Mouse (Mus musculus) urinary bladder, postnatal 14 days (tissue): Measurements from ENCODE around the gene Ptprg.
"Not testable (repeated sequence)": the region's sequence is repeated elsewhere in the genome, so short reads cannot be mapped to it uniquely, and the experiment has no call there.

Experiments used
- DNase-seq: peaks from one replicate; pipeline ENCODE4 v3.0.0; 2021; ENCODE audit warnings: low spot score

Ptprg gene

DNA sequence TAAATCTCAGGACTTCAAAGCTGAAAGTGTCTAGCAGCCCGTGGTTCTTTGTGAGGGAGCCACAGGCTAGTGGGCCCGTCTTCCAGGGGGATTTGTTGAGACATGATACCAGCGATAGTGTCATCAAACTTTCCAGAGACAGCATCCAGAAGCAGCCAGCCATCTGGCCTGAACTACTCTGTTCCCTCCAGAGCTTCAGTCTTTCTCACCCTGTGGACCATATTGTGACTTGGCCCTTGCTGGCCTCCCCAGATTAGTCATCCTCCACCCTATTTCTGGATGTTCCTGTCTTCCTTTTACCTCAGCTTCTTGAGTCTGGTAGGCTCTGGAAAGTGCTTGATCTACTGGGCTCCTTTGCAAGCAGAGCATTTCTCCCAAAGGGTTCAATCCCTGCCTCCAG is 333.1 kb downstream of the Ptprg start:
- no peak for DNase-seq

DNA sequence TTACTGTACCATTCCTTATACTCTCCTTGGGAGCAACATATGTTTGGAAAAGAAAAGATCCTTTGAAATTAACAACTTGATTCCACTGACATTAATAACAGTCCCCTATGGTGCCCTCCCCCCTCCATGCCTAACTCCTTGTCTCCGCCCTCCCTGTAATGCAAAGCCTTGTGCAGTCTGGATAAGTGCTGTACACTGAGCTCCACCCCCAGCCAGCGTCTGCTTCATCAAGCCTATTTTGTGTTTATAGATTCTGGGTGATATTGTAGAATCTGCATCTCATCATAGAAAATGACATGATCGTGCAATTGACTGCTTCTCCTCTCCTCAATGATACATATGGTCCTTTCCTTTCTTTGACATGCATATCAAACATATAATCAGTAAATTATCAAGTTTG is 337.6 kb downstream of the Ptprg start:
- DNase-seq, result no peak

DNA sequence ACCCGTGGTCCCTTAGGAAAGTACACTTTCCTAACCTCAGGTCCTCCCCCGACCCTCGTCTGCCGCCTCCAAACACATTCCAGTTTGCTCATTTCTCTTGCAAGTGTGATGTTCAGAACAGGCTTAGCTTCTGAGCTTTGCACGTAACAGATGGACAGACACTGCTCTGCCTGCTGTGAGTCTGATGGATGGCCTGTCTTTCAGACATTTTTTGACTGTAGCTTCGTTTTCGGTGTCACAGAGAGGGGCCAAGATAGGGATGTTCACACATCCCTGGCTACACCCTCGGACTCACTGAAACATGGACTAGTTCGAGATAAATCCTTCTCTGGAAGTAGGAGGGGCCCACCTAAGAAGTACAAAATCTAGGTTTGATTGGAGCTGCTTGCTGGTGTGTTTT is 339.3 kb downstream of the Ptprg start:
- DNase-seq, result no peak

DNA sequence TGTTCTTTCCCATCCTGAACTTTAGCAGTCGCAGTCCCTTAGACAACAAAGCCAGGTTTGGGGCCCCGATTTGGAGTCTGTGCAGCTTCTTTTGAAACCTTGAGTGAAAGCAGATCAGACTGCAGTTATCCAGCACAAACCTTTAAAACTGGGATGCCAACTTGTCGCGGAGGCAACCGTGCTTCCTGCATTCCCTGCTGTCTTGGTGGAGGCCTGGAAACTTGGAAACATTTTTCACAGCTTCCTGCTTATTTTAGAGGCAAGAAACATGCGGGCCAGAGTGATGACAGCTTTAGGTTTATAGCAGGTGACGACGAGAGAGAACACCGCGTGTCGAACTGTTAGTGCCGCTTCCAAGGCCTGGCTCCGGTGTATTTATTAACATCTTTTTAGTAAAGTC is 342.2 kb downstream of the Ptprg start:
- no peak for DNase-seq

DNA sequence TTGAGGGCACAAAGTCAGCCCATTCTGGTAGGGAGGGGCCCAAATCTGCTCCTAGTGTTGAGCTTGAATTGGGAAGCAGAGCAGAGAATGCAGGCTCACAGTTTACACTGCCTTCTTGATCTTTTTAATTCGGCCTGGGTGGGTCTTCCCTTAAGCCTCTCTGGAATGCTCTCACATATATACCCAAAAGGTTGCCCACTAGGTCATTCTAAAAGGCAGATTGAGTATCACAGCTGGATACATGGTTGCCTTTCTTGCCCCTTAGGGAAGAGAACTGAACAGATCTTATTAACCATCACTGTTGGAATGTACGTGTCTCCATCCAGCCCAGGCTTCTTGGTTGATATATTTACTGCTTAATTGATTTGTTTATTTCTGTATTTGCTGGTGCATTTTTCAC is 349.5 kb downstream of the Ptprg start:
- no peak for DNase-seq

DNA sequence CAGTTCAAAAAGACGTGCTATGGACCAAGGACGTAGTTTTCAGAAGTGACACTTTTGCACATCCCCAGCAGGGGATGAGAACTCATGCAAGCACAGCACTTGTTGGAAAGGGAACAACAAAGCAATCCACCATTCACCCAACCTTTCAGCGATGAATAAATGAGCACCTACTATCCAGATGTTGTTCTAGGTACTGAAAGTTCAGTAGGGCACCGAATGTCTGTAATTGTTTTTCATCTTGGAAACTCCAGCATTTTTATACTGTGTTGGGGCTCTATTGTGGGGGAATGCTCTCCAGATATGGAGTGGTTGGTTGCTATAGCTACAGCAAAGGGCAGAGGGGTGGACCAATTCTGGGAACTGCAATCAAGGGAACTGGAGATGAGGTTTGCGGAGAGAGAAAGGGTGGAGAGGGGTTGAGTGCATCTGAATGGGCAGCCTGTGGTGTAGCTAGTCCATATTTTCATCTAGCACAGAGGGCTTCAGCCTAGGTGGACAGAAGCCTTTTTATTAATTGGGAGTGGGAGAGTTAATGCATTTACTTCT is 352.9 kb downstream of the Ptprg start:
- no peak for DNase-seq

DNA sequence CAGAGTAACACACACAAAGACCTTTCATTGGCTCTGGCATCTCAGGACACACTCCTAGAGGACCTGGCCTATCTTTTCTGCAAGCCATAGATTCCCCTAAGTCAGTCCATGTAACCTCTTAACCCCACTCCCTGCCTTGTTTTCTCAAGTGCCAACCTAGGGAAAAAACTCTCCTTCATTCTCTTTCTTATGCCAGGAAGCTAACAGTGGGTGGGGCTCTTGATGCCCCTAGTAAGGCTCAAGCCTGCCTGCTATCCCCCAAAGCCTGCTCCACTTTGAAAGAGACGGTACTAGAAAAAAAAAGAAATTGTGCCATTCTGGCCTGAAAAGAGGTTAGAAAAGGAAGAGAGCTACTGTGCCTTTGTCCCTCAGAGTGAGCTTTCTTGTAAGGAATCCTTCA is 358.9 kb downstream of the Ptprg start:
- DNase-seq, result no peak

DNA sequence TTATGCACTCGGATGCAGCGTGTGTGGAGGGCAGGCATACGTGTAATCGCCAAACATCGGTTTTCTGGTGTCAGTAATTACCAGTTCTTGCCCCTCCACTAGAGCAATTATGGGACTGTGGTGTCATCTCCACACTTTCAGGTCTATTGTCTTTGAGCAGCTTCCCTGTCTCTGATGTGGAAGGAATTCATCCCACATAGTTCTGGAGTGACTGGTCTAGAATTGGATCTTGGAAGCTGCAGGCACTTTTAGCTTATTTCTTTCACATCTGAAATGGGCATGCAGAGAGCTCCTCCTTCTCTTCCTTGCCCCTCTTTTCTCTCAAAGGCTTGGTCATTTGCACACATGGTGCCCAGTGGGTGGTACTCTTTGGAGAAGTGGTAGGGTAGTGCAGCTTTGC is 363.9 kb downstream of the Ptprg start:
- no peak for DNase-seq

DNA sequence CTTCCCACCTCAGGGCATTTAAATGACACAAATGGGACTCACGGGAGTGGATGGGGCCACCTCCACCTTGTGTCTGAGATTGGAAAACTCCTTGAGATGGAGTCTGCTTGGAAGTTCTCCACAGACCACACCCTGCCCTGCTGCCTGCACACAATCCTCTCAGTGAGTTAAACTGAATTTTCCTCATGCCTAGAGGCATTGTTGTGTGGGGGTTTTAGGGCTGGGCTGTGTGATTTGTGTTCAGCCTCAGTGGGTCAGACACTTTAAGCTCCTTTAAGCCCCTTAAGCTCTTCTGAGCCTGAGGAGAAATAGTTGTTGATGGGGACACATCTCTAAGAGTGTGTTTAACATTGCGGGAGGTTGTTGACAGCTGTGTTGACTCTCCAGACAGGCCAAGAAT is 375.2 kb downstream of the Ptprg start:
- DNase-seq, result no peak

DNA sequence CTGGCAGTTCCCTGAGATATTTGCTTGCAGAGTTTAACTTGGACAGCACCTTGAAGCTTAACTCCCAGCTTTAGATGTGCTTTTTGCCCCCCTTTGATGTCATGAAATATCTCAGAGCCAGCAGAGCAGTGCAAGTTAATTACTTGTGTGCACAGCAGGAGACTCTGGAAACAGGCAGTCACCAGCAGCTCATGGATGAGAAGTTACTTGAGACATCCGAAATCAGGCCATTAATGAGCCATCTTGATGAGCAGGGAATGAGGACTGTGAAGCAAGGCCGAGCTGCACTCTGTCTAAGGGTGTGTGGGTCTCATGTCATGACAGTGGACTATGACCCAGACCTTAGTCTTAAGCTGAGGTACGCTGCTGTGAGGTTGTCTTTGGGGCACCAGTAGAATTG is 379.2 kb downstream of the Ptprg start:
- DNase-seq, result no peak

DNA sequence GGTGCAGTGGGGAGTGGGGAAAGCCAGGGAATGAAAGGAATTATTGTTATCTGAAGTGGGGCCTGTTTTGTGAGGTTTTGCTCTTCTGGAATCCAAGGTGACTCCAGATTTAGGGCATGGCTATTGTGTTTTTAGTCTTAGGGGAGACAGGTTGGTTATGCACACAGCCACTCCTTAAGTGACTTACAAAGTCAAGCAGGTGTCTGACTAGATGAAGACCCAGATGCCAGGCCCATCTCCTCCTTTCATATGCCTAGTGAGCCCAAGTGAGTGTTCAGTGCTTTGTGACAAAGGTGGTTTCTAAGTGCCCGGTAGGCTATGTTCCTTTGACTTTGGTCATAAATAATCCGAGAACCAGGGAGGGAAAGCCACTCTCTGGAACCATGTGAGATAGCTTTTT is 381.2 kb downstream of the Ptprg start:
- DNase-seq, result no peak

DNA sequence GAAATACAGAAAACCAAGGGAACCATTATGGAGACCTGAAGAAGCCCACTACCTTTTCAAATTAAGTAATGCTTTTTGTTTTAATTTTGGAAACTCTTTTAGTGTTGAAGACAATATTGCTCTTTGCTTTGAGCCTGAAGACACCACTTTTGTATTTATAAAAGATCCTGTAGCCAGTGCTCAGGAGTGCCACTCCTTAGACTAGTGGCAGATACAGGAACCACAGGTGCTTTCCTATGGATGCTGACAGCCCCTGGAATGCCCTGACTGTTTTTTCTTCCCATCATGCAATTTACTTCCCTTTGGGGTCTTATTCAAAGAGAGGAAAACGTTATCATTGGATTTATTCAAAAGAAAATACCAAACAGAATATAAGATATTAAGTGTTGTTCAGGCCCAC is 381.9 kb downstream of the Ptprg start:
- DNase-seq, result no peak

DNA sequence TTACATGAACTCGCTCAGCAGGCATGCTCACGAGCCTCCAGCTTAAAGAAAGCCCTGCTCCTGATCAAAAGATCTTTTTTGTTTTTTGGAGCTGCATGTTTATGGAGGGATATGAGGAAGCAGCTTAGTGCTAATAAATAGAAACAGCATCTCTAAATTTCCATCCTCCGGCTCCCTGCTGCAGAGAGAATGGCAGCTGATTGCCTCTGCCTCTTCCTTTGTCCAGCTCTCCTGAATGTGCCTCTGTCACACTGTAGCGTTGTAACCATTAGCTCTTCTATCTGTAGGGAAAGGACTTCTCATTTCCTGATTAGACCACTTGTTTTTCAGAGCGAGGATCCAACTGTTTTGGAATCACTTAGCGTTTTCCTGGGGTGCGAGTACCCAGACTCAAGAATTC is 382.4 kb downstream of the Ptprg start:
- no peak for DNase-seq

DNA sequence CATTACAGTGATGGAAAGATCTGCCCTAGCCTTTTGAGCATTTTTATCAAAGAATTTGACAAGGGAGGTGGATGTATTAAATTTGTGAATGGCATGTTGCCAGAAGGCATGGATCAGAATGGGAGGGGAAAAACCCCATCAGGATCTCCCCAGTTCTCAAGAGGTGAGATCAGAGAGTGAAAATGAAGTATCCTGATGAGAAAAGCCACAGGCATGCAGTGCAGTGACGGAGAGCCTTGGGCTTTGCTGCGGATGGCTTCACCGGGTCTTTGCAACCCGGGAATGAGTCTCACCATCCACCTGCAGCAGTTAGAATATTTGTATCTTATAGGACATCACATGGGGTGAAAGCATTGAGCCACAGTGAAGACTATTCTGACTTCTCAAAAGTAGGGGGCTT is 385.6 kb downstream of the Ptprg start:
- DNase-seq, result no peak

DNA sequence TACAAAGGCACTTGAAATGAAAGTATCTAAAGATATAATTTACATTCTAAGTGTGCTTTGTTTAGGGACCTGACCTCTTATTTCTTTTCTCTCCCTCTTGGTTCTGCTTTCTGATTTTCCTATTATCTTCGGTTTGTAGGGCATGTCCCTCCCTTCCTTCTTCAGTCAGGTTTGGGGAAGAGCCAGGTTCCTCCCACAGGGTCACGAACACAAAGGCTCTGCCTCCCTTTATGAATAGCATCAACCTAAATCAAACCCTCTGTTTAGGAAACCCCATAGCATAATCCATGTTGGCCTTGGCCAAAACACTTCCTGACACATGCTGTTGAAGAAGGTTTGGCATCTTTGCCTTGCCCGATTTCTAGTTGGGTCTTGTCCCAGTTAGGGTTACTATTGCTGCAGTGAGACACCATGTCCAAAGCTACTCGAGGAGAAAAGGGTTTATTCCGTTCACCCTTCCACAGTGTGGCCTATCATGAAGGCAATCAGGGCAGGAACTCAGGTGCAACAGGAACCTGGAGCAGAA is 388.7 kb downstream of the Ptprg start:
- DNase-seq, result no peak

DNA sequence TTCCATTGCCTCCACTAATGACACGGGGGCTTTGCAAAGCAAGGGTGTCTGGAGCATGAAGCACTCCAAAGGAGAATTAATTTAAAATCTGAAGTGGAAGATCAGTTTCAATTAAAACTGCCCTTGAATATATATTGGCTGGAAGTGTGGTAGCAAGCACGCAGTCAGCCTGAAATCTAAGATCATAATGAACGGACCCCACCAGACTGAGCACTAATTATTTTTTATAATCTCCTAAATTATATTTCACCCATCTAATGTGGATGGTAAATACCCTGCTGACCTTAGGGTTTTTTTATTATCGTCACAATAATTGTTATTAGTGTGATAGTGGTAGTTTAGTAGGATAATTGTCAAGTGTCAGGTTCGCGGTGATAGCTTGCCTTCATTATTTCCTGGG is 397.0 kb downstream of the Ptprg start:
- DNase-seq, result no peak

DNA sequence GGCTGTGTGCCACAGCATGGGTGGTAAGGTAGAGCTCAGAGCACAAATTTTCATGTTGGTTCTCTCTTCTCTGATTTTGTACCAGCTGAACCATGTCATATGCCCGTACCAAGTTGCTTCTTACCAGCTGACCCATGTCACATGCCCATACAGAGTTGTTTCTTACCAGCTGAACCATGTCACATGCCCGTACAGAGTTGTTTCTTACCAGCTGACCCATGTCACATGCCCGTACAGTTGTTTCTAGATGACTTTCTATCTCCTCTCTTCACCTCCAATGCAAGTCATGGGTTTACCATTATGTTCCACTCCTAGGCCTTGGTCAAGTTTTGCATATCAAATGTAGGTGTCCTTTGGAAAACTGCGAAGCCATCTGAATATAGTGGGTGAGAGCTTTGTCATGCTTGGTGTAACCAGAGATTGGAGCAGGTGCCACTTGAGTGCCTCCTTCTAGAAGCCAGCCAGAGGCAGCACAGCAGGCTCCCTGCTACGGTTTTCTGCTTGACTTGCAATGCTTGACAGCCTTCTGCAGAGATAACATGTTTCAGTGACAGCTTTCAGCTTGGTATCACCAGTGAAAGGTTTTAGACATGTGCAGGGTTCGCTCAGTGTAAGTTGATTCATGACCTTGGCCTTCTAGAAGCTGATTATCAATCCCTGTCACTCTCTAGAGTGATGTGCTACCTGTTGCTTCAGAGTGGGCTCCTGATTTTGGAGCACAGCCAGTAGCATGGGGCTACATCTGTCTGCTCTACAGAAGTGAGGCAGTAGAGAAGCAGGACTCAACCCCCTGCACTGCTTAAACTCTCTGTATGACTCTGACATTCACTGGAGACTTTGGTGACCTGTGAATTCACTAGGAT is 401.9 kb downstream of the Ptprg start:
- DNase-seq, result no peak

DNA sequence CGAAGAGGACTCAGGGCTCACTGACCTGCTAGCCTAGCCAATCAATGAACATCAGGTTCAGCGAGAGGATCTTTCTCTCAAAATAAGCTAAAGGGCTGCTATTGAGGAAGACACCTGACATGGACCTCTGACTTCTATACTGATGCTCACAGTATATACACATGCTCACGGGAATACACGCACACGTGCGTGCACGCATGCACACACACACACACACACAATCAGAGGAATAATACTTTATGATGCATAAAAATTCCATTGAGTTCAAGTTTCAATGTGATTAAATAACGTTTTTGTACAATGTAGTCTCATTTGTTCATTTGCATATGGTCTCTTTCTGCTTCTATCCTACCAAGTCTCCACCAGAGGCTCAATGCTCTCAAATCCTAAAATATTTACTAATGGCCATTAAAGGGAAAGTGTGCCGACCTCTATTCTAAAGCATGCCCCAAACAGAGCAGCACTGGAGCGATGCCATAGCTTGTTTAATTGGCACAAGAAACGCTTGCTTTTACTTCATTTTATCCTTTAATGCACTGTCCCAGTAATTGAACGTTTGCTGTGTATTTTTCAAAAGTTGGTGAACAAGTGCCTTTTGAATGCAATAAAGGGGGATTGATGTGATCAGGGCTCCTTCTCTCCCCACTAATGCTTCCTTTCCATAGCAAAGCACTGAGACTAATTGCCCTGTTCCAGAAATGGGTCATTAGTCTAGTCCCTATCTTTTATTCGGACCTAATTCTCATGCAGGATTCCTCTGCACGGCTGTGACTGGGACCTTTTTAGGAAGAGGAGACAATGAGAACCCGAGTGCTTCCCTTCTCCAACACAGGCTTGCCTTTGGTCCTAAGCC is 407.2 kb downstream of the Ptprg start:
- no peak for DNase-seq

DNA sequence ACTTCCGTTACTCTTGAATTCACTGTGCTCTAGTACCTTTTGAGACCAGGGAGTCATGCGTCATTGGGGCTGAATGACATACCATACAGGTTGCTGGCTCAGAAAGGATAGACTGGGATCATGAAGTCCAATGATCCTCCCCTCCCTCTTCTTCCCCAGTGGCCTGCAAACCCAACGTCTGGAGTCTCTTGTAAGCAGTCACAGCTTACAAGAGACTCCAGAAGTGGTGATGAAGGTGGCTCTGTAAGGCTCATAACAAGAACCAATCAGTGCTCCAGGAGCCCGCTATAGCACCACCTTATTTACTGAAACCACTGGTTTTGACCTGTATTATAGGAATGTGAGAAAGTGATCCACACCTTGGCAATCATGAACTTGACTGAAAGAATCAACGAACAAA is 408.8 kb downstream of the Ptprg start:
- DNase-seq, result no peak

DNA sequence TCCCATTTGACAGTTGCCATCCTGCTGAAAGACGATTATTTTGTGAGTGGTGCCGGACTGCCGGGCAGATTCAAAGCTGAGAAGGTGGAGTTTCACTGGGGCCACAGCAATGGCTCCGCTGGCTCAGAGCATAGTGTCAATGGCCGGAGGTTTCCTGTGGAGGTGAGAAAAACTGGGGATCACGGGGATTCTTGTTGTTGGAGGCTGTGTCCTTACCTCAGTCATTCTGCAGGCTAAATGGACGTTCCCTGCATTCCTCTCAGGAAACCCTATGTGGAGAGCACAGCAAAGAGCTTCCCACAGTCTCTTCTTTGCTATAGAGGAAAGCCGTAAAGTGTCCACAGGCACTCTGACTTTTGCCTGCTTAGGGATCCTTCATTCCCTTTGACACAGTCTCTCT is 409.2 kb downstream of the Ptprg start:
- no peak for DNase-seq

DNA sequence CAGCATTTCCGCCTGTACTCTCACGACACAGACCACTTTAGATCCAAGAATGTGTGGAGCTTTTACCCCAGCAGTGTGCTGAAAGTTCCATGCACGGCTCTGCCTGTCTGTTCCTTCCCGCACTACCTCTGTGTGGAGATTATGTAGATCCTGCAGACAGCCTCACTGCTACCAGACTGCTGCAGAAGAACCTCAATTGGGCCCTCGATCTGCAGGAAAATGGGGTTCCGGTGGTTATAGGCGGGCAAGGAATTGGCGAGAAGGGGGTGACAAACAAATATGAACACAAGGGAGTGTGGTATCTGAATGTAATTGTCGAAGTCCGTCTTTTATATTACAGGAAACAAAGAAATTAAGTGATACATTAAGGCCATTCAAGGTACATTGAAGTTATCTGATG is 410.5 kb downstream of the Ptprg start:
- no peak for DNase-seq

DNA sequence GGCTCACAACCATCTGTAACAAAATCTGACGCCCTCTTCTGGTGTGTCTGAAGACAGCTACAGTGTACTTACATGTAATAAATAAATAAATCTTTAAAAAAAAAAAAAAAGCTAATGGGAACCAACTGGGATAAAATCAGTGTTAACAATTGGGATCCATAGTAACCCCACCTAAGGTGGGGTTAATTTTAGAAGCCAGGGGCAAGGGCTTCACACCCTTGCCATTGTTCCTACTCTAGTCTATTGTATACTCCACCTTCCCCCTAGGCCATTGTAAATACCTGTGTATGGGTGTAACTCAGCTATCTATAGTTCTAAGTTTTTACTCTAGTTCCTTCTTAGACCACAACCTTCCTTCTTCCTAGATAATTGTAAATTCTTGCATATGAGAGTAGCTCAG is 411.0 kb downstream of the Ptprg start:
- DNase-seq, result not testable (repeated sequence)

DNA sequence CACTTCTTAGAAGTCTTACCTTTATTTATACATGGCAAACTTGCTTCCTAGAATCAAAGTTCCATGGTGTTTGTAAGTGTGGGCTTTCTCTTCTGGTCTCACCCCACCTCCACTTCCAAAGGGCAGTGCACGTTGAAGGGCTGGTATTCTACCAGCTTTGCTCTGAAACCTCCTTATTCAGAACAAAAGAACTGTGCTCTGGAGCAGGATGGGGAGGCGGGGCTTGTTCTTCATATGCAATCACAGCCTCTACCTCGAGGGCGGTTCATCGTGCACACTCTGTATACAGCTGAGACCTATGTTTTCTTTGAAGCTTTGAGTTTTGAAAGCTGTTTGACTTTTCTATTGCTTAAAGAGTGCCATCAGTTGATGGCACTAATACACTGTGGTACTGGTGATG is 412.5 kb downstream of the Ptprg start:
- no peak for DNase-seq
